Mouse (Mus musculus): Measurements from ENCODE around the gene Alkal2.

Gene Alkal2

DNA sequence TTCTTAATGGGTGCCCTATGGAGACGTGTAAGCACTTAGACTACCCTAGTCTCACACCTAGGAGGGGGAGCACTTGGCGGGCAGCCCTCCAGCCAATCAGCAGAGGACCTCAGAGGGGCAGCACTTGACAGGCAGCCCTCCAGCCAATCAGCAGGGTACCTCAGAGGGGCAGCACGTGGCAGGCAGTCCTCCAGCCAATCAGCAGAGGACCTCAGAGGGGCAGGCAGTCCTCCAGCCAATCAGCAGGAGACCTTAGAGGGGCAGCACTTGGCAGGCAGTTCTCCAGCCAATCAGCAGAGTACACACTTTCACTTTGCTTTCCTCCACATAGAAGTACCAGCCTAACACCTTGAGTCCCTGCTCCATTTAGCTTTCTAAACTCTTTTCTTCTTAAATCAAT is 38.3 kb downstream of the Alkal2 start:
- DNase-seq (ENCODE audit: low spot score), result no peak

DNA sequence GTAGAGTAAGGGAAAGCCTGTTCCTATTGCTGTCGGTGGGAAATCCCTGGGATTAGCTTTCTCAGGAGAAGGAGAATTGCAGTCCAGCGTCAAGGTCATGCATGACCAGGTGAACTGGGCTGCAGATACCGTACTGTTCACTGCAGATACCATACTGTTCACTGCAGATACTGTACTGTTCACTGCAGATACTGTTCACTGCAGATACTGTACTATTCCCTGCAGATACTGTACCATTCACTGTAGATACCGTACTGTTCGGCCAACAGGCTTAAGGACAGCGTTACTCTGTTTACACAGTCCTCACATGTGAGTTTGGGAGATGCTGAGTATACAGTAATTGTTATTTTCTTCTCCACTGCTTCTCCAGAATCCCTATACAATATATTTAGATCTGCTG is 44.1 kb downstream of the Alkal2 start:
- no peak for DNase-seq (ENCODE audit: low spot score)

GRCm38 (mm10) chr12:30933299-30933698 is 49.2 kb downstream of the Alkal2 start:
- no peak for DNase-seq (ENCODE audit: low spot score)

DNA sequence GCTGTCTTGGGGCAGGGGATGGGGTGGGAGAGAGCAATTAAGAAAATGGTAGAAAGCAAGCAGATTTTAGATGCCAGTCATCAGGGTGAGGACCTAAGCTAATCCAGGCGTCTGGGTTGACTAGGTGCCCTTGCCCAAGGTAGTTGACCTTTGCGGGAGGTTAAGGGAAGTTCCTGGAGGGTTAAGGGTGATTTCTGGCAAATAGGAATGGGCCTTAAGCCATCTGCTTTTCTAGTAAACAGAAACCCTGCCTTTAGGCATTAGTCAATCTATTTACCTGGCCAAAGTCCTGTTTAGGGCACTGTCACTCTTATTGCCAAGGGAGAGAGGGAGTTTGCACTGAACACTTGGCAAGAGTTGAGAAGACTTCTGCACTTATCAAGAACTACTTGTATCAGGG is 52.8 kb downstream of the Alkal2 start:
- no peak for DNase-seq (ENCODE audit: low spot score)
